Mouse (Mus musculus) limb, embryonic 11.5 days (tissue): Measurements from ENCODE around the gene Spata33. TPM values are rescaled to one million over a fixed set of nuclear protein-coding genes. Genes with fewer than 3 reads are reported as not detected.
A peak's percentile ranks its signal among the peaks of the same experiment; 100 is the strongest.
"Not testable (repeated sequence)": the region's sequence is repeated elsewhere in the genome, so short reads cannot be mapped to it uniquely, and the experiment has no call there.

Experiments used
- ATAC-seq: fragments of 200-750 bp; cut with Nextera tagmentation; 2 replicates; pipeline ENCODE4 v1.8.0; 2017; ENCODE audit warnings: low read depth; ENCODE audit not compliant: insufficient number of reproducible peaks, low FRiP score, low TSS enrichment
- DNase-seq: peaks from one replicate; pipeline ENCODE4 v3.0.0-alpha.2; 2015; ENCODE audit warnings: low spot score
- H3K27ac ChIP-seq: fragments of 300-500 bp; sonication (generic); replicated peaks from 2 replicates; pipeline ENCODE4 v1.5.1; 2014; ENCODE audit warnings: low read depth, mild to moderate bottlenecking, low read length
- H3K27me3 ChIP-seq: fragments of 300-500 bp; sonication (generic); 2 replicates; pipeline ENCODE4 v1.6.1; 2014; ENCODE audit warnings: mild to moderate bottlenecking, low read length, mixed read lengths; ENCODE audit not compliant: control insufficient read depth, insufficient read depth
- H3K36me3 ChIP-seq: fragments of 300-500 bp; sonication (generic); 2 replicates; pipeline ENCODE4 v1.6.1; 2014; ENCODE audit warnings: mild to moderate bottlenecking, low read length, moderate library complexity, mixed read lengths; ENCODE audit not compliant: control insufficient read depth, insufficient read depth
- H3K4me1 ChIP-seq: fragments of 300-500 bp; sonication (generic); 2 replicates; pipeline ENCODE4 v1.6.1; 2014; ENCODE audit warnings: low read length, mixed read lengths; ENCODE audit not compliant: control insufficient read depth, insufficient read depth
- H3K4me2 ChIP-seq: fragments of 300-500 bp; sonication (generic); 2 replicates; pipeline ENCODE4 v1.6.1; 2014; ENCODE audit warnings: low read depth, mild to moderate bottlenecking, moderate library complexity; ENCODE audit not compliant: severe bottlenecking
- H3K4me3 ChIP-seq: fragments of 300-500 bp; sonication (generic); 2 replicates; pipeline ENCODE4 v1.5.1; 2014; ENCODE audit warnings: low read depth, low read length
- H3K9ac ChIP-seq: fragments of 300-500 bp; sonication (generic); 2 replicates; pipeline ENCODE4 v1.6.1; 2014; ENCODE audit warnings: mild to moderate bottlenecking, low read length
- H3K9me3 ChIP-seq: fragments of 300-500 bp; sonication (generic); 2 replicates; pipeline ENCODE4 v1.6.1; 2016; ENCODE audit warnings: low read length; ENCODE audit not compliant: control insufficient read depth
- WGBS: fragments of 180-500 bp; shearing (Covaris S2); extraction: QIAGEN DNeasy Blood & Tissue Kit; methylation state at CpG from one replicate; pipeline ENCODE4 v1.1.7; 2014; 5-methylcytosine and 5-hydroxymethylcytosine counted together
- polyA plus RNA-seq: library from polyadenylated mRNA; unstranded; fragments of >200 nt; fragmentation: Nextera tagmentation; extraction: Ambion mirVana; gene quantifications from 2 replicates; pipeline ENCODE4 v1.2.1, GENCODE M21; 2014

Gene Spata33
- polyA plus RNA-seq, 1 experiment from 2014 or later, result 3.3 TPM

DNA sequence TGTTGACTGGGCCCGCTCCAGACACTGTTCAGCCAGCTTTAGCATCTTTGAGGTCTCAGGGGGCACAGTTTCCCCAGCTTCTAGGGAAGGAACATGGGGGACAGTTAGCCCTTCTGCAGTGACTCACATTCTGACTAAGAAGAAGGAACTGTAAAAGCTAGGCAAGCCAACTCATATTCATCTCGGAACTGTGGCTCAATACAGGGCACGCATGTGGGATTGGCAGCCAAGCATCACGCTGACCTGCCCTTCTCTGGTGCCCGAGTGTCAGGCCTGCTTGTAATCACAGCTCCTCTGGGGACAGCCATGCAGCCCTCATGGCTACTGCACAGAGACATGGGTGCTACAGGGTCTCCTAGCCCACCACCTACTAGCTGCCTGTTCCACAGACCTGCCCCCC, 38.3 kb downstream of the Spata33 start:
- Histone ChIP-seq H3K4me3 (no peak overlapping the region), H3K9ac (no peak overlapping the region), H3K4me2 (no peak overlapping the region), H3K4me1 (peaks cover 13% of the 10 kb centered on the region), H3K9me3 (no peaks in the 10 kb centered on the region), H3K27ac (no peak overlapping the region), H3K27me3 (no peaks in the 10 kb centered on the region), H3K36me3 (peaks cover 15% of the 10 kb centered on the region)
- 95% methylated on average over 5 of the region's 5 CpGs for WGBS
- DNase-seq, result no peak
- no peak for ATAC-seq

GRCm38 (mm10) chr8:123252925-123253324, 40.3 kb downstream of the Spata33 start:
- peak overlapping the region; percentile 94 for H3K4me3 ChIP-seq
- peaks cover 14% of the 10 kb centered on the region; the same call in 1 of the 2 replicates for H3K36me3 ChIP-seq
- peaks cover 13% of the 10 kb centered on the region for H3K4me1 ChIP-seq
- DNase-seq, result no peak
- no peaks in the 10 kb centered on the region for H3K9me3 ChIP-seq
- no peak overlapping the region for H3K27ac ChIP-seq
- ATAC-seq, result no peak
- peak overlapping the region; percentile 98; the same call in 1 of the 2 replicates for H3K4me2 ChIP-seq
- no peak overlapping the region for H3K9ac ChIP-seq
- WGBS, result 53% methylated on average over 4 of the region's 4 CpGs
- no peaks in the 10 kb centered on the region for H3K27me3 ChIP-seq

- Histone ChIP-seq H3K4me2 (peak overlapping the region; percentile 98), H3K9ac (peak overlapping the region; percentile 92), H3K4me1 (peaks cover 13% of the 10 kb centered on the region), H3K9me3 (no peaks in the 10 kb centered on the region), H3K36me3 (peaks cover 16% of the 10 kb centered on the region; the same call in 1 of the 2 replicates), H3K27me3 (no peaks in the 10 kb centered on the region), H3K4me3 (peak overlapping the region; percentile 94), H3K27ac (peak overlapping the region; percentile 79)
- DNase-seq (no peak), ATAC-seq (no peak)
- WGBS, result 0% methylated on average over 40 of the region's 40 CpGs
Observed at GRCm38 (mm10) chr8:123253451-123254098, 40.9 kb downstream of the Spata33 start.

DNA sequence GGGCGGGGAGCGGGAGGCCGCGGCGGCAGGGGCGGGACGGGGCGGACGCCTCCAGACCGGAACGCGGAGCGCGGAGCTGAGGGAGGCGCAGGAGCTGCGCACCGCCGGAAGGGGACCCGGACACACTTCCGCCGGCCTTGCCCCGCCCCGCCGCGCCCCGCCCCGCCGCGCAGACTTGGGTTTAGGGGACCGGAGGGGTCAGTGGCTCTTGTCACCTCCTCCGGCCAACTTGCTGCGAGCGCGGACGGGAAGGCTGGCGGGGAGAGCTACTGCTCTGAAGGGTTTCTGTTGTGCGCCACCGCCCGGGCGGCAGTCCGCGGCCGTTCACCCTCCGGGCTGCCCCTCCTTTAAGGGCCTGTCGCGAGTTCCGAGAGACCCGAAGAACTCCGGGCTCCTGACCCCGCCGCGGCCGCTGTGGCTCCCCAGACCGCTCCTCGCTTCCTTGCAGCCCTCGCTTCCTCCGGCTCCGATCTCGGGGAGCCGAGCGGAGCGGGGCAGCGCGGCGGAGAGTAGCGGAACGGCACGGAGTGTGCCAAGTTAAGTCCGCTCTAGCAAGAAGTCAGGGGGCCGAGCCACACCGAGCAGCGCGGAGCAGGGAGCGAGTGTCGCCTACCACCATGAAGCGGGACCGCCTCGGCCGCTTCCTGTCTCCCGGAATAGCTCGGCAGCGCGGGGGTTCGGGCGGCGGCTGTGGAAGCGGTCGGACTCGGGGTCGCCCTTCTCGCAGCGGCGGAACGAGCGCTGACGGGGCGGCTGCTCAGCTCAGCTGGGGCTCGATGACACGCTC, 41.7 kb downstream of the Spata33 start, which contains the start of the genes Zfp276 and Vps9d1:
Zfp276 (plus strand) TSS at position 97 of the 787 bp plus-strand sequence.
Vps9d1 (minus strand) TSS at position 250 of the 787 bp plus-strand sequence.
- Histone ChIP-seq H3K9ac (peak within 1 kb of the TSS; percentile 92), H3K4me2 (peak within 1 kb of the TSS; percentile 98), H3K4me3 (peak within 1 kb of the TSS; percentile 94), H3K4me1 (peaks cover 13% of the 10 kb centered on the region), H3K27me3 (no peaks in the 10 kb centered on the region), H3K9me3 (no peaks in the 10 kb centered on the region), H3K36me3 (peaks cover 17% of the 10 kb centered on the region; the same call in 1 of the 2 replicates), H3K27ac (peak within 1 kb of the TSS; percentile 79)
- DNase-seq (peak; percentile 89), ATAC-seq (peak; percentile 85)
- WGBS, result under 1% methylated on average over 85 of the region's 99 CpGs

DNA sequence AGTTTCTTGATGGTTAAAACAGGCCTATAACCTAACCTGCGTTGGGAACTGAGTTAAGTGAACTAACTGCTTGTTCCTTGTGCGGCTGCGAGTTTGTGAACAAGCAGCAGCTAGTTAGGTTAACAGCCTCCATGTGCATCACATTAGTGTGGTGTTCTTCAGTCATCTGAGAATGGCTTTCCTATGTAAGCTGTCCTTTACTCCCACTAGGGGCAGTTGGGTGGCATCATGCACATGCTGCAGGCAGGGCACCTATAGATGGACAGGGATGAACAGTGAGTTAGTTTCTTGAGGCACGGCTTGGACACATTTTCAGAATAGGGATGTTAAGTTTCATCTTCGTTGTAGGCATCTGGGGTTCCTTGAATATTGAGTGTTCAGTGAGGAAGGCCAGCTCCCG, 42.5 kb downstream of the Spata33 start:
- WGBS, result 67% methylated on average over 6 of the region's 6 CpGs
- Histone ChIP-seq H3K4me1 (peaks cover 13% of the 10 kb centered on the region), H3K27me3 (no peaks in the 10 kb centered on the region), H3K9ac (peak overlapping the region; percentile 92; the same call in 1 of the 2 replicates), H3K4me3 (peak overlapping the region; percentile 94), H3K27ac (no peak overlapping the region), H3K36me3 (peaks cover 12% of the 10 kb centered on the region; the same call in 1 of the 2 replicates), H3K4me2 (peak overlapping the region; percentile 98), H3K9me3 (no peaks in the 10 kb centered on the region)
- ATAC-seq (no peak), DNase-seq (no peak)

- Histone ChIP-seq H3K27me3 (no peaks in the 10 kb centered on the region), H3K4me2 (no peak overlapping the region), H3K27ac (no peak overlapping the region), H3K36me3 (peaks cover 15% of the 10 kb centered on the region), H3K9ac (no peak overlapping the region), H3K9me3 (no peaks in the 10 kb centered on the region), H3K4me1 (peaks cover 13% of the 10 kb centered on the region), H3K4me3 (no peak overlapping the region)
- DNase-seq (no peak), ATAC-seq (no peak)
- 93% methylated on average over 3 of the region's 3 CpGs for WGBS
Observed at GRCm38 (mm10) chr8:123257114-123257513, 44.5 kb downstream of the Spata33 start.

- not testable (repeated sequence) for ATAC-seq
- WGBS, result 93% methylated on average over 8 of the region's 8 CpGs
Observed at GRCm38 (mm10) chr8:123257593-123257992, 45.0 kb downstream of the Spata33 start.

DNA sequence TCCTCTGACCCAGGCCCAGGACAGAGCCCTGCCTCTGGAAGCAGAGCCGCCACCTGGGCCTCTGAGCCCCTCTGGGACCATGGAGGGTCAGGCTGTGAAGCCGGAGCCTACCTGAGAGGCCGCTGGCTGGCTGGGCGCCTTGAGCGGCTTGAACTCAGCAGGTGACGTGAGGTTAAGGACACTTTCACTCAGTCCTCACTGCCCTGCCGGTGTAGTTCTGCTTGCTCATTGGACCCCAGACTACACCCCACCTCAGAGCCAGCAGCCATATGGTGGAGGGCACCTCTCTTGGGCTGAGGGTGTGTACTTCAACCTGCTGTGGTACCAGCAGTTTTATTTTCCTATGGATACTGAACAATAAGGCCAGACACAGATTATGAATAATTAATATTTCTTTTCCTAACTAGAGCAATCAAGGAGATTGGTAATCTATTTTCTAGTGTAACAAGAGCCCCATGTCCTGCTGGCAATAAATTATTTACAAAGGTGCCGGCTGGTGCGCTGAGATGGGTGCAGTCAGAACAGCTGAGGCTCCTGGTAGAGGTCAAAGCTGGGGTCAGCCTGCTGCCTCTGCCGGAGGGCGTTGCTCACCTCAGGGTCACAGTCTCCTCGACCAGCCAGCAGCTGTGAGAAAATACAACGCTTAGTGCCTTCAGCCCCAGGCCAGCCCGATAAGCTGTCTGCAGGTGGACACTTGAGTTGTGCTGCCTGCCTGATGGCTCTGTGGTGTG, 55.5 kb downstream of the Spata33 start:
- WGBS, result 75% methylated on average over 14 of the region's 14 CpGs
- no peaks in the 10 kb centered on the region for H3K9me3 ChIP-seq

More at GRCm38 (mm10) chr8:123257593-123257992, 45.0 kb downstream of the Spata33 start:
- H3K27me3 ChIP-seq, H3K27ac ChIP-seq, DNase-seq, H3K4me3 ChIP-seq, H3K4me2 ChIP-seq, H3K9me3 ChIP-seq, H3K9ac ChIP-seq: not testable (repeated sequence)
- Histone ChIP-seq H3K4me1 (peaks cover 13% of the 10 kb centered on the region), H3K36me3 (peaks cover 15% of the 10 kb centered on the region)

More for the DNA sequence above, 55.5 kb downstream of the Spata33 start:
- no peak overlapping the region for H3K9ac ChIP-seq
- H3K4me2 ChIP-seq, result no peak overlapping the region
- no peaks in the 10 kb centered on the region for H3K27me3 ChIP-seq
- H3K27ac ChIP-seq, result no peak overlapping the region
- H3K36me3 ChIP-seq, result peaks cover 31% of the 10 kb centered on the region
- DNase-seq (no peak), ATAC-seq (no peak)
- H3K4me1 ChIP-seq, result no peaks in the 10 kb centered on the region
- no peak overlapping the region for H3K4me3 ChIP-seq
